Mouse (Mus musculus): ENCODE data around the gene Psmb8. TPM values are rescaled to one million over a fixed set of nuclear protein-coding genes. Genes with fewer than 3 reads are reported as not detected.
A peak's percentile ranks its signal among the peaks of the same experiment; 100 is the strongest.

Gene Psmb8
- total and polyA plus RNA-seq, 3 experiments = 0.11 to 0.15 TPM; not detected in 1

DNA sequence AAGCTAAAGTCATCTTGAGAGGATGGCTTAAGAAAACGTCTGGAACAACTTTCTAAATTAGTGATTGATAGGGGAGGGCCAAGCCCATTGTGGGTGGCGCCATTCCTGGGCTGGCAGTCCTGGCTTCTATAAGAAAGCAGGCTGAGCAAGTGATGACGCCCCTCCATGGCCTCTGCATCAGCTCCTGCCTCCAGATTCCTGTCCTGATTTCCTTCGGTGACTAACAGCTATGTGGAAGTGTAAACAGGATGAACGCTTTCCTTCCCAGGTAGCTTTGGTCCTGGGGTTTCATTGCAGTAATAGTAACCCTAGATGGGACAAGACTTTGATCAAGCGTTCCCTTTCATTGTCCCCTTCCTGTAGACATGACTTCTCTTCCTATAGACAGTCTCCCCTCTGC lies 18.5 kb upstream of the Psmb8 start:
- ATAC-seq (ENCODE audit: extremely low read depth, insufficient number of reproducible peaks, low FRiP score, poor library complexity, severe bottlenecking) (no peak), DNase-seq (ENCODE audit: low spot score) (no peak)
- Histone ChIP-seq H3K4me3 (ENCODE audit: low read depth, low read length) (no peak overlapping the region), H3K9me3 (replicated peaks) (peaks cover 7% of the 10 kb centered on the region), H3K36me3 (replicated peaks) (no peaks in the 10 kb centered on the region), H3K27me3 (ENCODE audit: insufficient read depth, low read length) (peaks cover 23% of the 10 kb centered on the region), H3K4me1 (ENCODE audit: insufficient read depth, low read depth, low read length) (no peaks in the 10 kb centered on the region)
- TF ChIP-seq GATA1 (IDR thresholded peaks at IDR 0.05; ENCODE audit: borderline replicate concordance, low read length) = no peak

DNA sequence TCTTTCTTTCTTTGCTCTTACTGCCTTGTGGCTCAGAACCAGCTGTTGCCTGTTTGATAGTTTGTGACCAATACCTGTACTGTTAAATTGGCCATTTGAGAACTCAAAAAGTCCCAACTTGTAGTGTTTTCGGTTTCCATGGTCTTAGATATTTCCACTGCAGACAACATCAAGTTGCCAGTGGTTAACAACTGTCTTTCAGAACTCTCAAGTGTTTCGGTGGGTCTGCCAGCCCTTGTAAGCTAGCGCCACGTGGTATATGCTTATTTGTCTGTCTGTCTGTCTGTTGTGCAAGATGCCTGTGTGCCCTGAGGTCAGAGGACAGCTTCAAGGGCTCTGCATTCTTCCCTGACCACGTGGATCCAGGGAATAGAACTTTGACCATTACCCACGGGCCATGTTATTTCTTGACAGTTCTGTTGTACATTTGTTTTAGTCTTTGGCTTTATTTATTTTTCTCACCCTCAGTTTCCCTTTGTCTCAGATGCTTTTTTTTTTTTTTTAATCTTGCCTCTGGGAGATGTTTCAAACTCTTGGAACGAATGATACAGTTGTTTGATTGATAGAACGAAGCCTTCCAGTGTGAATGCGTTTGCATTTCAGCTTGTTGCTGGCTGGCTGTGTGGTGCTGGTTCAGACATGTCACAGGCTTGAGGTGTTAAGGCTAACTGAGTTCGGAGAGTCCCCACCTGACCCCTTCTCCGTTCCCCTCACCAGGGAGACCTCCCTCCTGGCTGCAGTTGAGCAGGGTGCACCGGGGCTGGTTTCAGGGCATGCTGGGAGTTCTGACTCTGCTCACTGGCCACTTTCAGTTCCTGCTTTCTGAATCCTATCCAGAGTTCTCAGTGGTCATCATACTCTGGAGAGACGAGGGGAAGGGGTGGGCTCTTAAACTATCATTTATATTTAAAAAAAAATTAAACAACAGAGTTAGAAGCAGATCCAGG lies 17.3 kb upstream of the Psmb8 start:
- Histone ChIP-seq H3K9me3 (replicated peaks) (peaks cover 7% of the 10 kb centered on the region), H3K27me3 (ENCODE audit: insufficient read depth, low read length) (peaks cover 25% of the 10 kb centered on the region), H3K4me3 (ENCODE audit: low read depth, low read length) (no peak overlapping the region), H3K36me3 (replicated peaks) (no peaks in the 10 kb centered on the region), H3K4me1 (ENCODE audit: insufficient read depth, low read depth, low read length) (no peaks in the 10 kb centered on the region)
- no peak for TF ChIP-seq TAL1 (conservative IDR thresholded peaks at IDR 0.05; ENCODE audit: low read depth, low read length)
- TF ChIP-seq GATA1 (IDR thresholded peaks at IDR 0.05; ENCODE audit: borderline replicate concordance, low read length) = no peak
- ATAC-seq (ENCODE audit: extremely low read depth, insufficient number of reproducible peaks, low FRiP score, poor library complexity, severe bottlenecking) = no peak
- DNase-seq (ENCODE audit: low spot score) = no peak

DNA sequence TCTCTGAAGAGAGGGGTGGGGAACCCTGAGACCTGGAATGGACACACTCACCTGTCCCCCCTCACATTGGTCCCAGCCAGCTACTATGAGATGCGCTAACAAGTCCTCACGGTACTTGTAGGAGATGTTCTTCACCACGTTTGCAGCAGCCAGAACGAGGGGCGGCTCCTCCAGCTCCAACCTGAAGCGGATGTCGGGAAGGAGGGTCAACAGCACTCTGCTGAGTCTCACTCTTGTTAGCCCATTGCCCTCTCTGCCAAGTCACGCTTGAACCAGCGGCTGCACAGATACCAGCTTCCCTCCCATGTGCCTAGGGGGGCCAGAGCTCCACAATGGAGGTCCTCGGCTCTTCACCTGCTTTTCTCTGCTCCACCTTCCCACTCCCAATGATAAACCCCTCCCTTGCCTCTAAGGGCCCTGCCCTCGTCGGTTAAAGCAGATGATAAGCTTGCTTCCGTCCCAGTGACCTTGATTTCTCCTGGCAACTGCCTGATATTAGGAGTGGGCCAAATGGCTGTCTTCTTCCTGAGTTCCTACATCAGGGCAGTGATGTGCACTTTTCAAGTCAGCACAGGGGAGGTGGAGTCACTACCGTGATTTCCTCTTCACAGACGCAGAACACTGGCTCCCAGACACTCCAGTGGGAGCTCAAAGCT lies 13.8 kb upstream of the Psmb8 start:
- DNase-seq (ENCODE audit: low spot score) = no peak
- Histone ChIP-seq H3K4me1 (ENCODE audit: insufficient read depth, low read depth, low read length) (peaks cover 22% of the 10 kb centered on the region), H3K9me3 (replicated peaks) (no peaks in the 10 kb centered on the region), H3K27me3 (ENCODE audit: insufficient read depth, low read length) (peaks cover 44% of the 10 kb centered on the region), H3K4me3 (ENCODE audit: low read depth, low read length) (no peak overlapping the region), H3K36me3 (replicated peaks) (no peaks in the 10 kb centered on the region)
- TF ChIP-seq POLR2AphosphoS5 (IDR thresholded peaks at IDR 0.05; ENCODE audit: insufficient replicate concordance, low read depth, low read length) (no peak), GATA2 (IDR thresholded peaks at IDR 0.05; ENCODE audit: borderline replicate concordance, low read depth, low read length) (no peak), CTCF (IDR thresholded peaks at IDR 0.05; ENCODE audit: low read depth, low read length) (no peak), TAL1 (conservative IDR thresholded peaks at IDR 0.05; ENCODE audit: low read depth, low read length) (no peak), GATA1 (IDR thresholded peaks at IDR 0.05; ENCODE audit: borderline replicate concordance, low read length) (no peak)
- ATAC-seq (ENCODE audit: extremely low read depth, insufficient number of reproducible peaks, low FRiP score, poor library complexity, severe bottlenecking) = no peak

DNA sequence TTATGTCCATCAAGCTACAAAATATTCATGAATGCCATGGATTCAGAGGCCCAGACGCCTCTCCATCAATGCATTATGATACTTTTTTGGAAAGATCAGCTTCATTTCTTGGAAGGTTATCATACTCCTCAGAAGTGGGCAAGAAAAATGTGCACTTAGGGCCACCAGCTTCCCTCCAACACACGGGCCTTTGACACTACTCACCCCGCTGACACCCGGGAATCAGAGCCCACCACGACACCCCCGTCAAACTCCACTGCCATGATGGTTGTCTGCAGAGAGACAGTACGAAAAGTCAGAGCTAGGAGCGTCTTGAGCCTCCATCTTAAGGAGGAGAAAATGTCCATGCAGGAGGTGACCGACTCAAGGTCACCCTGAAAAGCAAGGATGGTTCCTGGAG lies 12.0 kb upstream of the Psmb8 start:
- ATAC-seq (ENCODE audit: extremely low read depth, insufficient number of reproducible peaks, low FRiP score, poor library complexity, severe bottlenecking) = no peak
- H3K4me3 ChIP-seq (ENCODE audit: low read depth, low read length) = no peak overlapping the region
- H3K9me3 ChIP-seq (replicated peaks) = no peaks in the 10 kb centered on the region
- TF ChIP-seq GATA2 (IDR thresholded peaks at IDR 0.05; ENCODE audit: borderline replicate concordance, low read depth, low read length) (no peak), TAL1 (conservative IDR thresholded peaks at IDR 0.05; ENCODE audit: low read depth, low read length) (no peak), GATA1 (IDR thresholded peaks at IDR 0.05; ENCODE audit: borderline replicate concordance, low read length) (no peak), CTCF (IDR thresholded peaks at IDR 0.05; ENCODE audit: low read depth, low read length) (no peak)
- H3K27me3 ChIP-seq (ENCODE audit: insufficient read depth, low read length) = peaks cover 38% of the 10 kb centered on the region
- H3K4me1 ChIP-seq (ENCODE audit: insufficient read depth, low read depth, low read length) = peaks cover 26% of the 10 kb centered on the region
- peaks cover 6% of the 10 kb centered on the region for H3K36me3 ChIP-seq (replicated peaks)
- DNase-seq (ENCODE audit: low spot score) = no peak

DNA sequence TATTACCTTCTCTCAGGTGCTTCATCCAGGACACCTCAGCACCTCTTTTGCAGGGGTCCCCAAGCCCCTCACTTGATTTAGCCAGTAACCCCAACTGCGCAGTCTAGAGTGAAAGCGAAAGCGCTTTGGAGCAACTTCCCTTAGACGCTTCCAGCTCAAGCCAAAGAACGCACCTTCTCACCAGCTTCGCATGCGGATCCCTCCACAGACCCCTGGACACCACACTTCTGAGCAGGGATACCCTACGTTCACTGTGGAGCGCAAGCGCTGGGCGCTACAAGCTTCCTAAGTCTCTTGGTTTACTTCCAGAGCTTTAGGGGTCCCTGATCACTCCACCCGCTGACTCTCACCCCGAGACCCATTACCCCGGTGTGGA lies 10.6 kb upstream of the Psmb8 start:
- DNase-seq (ENCODE audit: low spot score) = no peak
- TF ChIP-seq CTCF (IDR thresholded peaks at IDR 0.05; ENCODE audit: low read depth, low read length) (no peak), TAL1 (conservative IDR thresholded peaks at IDR 0.05; ENCODE audit: low read depth, low read length) (no peak), POLR2AphosphoS5 (IDR thresholded peaks at IDR 0.05; ENCODE audit: insufficient replicate concordance, low read depth, low read length) (no peak), GATA2 (IDR thresholded peaks at IDR 0.05; ENCODE audit: borderline replicate concordance, low read depth, low read length) (no peak), GATA1 (IDR thresholded peaks at IDR 0.05; ENCODE audit: borderline replicate concordance, low read length) (no peak)
- peaks cover 26% of the 10 kb centered on the region for H3K4me1 ChIP-seq (ENCODE audit: insufficient read depth, low read depth, low read length)
- H3K27me3 ChIP-seq (ENCODE audit: insufficient read depth, low read length) = peaks cover 40% of the 10 kb centered on the region
- ATAC-seq (ENCODE audit: extremely low read depth, insufficient number of reproducible peaks, low FRiP score, poor library complexity, severe bottlenecking) = no peak
- no peaks in the 10 kb centered on the region for H3K9me3 ChIP-seq (replicated peaks)
- H3K36me3 ChIP-seq (replicated peaks) = peaks cover 15% of the 10 kb centered on the region
- H3K4me3 ChIP-seq (ENCODE audit: low read depth, low read length) = peak overlapping the region; percentile 80

DNA sequence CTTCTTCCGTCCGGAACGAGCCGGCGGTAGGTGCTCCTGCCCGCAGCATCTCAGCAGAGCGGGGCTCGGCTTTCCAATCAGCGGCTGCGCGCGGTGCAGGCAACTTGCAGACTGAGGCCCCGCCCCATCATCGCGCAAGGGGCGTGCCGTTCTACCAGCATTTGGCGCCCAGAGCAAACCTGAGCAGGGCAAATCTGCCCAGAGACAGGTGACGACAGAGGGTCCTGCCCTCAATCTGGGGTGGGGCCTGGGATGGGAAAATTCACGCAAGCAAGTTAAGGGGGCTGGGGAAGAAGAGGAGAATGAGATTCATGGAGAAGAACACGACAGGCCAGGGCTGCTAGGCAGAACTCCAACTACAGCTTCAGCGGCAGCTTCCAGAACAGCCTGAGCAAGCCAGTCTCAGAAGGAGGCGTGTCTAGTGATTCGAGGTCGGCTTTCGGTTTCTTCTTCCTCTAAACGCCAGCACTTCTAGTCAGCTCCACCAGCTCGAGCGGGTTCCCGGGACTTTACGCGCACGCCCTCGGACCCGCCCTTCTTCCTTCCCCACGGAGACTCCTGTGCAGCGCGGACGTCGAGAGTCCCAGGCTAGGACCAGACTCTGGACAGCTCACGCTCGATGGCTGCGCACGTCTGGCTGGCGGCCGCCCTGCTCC lies 10.1 kb upstream of the Psmb8 start, which contains the start of the genes Tap1 and Psmb9:
Gene Tap1, plus strand, starts transcription at position 293 of the 656 bp plus-strand sequence.
Gene Psmb9, minus strand, starts transcription at position 504 of the 656 bp plus-strand sequence.
- Histone ChIP-seq H3K36me3 (replicated peaks) (peaks cover 15% of the 10 kb centered on the region), H3K27me3 (ENCODE audit: insufficient read depth, low read length) (peaks cover 40% of the 10 kb centered on the region)

More for the DNA sequence above, 10.1 kb upstream of the Psmb8 start, which contains the start of the genes Tap1 and Psmb9:
- H3K9me3 ChIP-seq (replicated peaks) = no peaks in the 10 kb centered on the region
- TF ChIP-seq CTCF (IDR thresholded peaks at IDR 0.05; ENCODE audit: low read depth, low read length) = no peak
- peak within 1 kb of the TSS; percentile 80 for H3K4me3 ChIP-seq (ENCODE audit: low read depth, low read length)
- ATAC-seq (ENCODE audit: extremely low read depth, insufficient number of reproducible peaks, low FRiP score, poor library complexity, severe bottlenecking) (peak; percentile 90), DNase-seq (ENCODE audit: low spot score) (peak; percentile 88)
- H3K4me1 ChIP-seq (ENCODE audit: insufficient read depth, low read depth, low read length) = peaks cover 26% of the 10 kb centered on the region

Measured in G1E (cell line).